Mouse (Mus musculus) lung, adult 2 months (tissue): ENCODE results near the gene Bicdl1.

Experiments
- CTCF ChIP-seq: fragments of 200-500 bp; IDR thresholded peaks from 2 replicates; pipeline ENCODE4 v1.5.1; 2011; ENCODE audit warnings: mild to moderate bottlenecking, low read length, control low read depth; ENCODE audit not compliant: insufficient read depth
- POLR2A ChIP-seq: fragments of 200-500 bp; IDR thresholded peaks from 2 replicates; pipeline ENCODE4 v1.6.1; 2011; ENCODE audit warnings: low read depth, mild to moderate bottlenecking, control low read depth, low read length, borderline replicate concordance; ENCODE audit errors: extremely low read depth

GRCm38 (mm10) chr5:115696811-115697210 lies 34.6 kb downstream of the Bicdl1 start:
- no peak for TF ChIP-seq CTCF
- no peak for TF ChIP-seq POLR2A
